Mouse (Mus musculus): ENCODE results near the gene Dpp8. TPM values are rescaled to one million over a fixed set of nuclear protein-coding genes. Genes with fewer than 3 reads are reported as not detected.

Gene Dpp8
- total and polyA plus RNA-seq, 3 experiments: 36.0 to 53.2 (median 39.9) TPM

DNA sequence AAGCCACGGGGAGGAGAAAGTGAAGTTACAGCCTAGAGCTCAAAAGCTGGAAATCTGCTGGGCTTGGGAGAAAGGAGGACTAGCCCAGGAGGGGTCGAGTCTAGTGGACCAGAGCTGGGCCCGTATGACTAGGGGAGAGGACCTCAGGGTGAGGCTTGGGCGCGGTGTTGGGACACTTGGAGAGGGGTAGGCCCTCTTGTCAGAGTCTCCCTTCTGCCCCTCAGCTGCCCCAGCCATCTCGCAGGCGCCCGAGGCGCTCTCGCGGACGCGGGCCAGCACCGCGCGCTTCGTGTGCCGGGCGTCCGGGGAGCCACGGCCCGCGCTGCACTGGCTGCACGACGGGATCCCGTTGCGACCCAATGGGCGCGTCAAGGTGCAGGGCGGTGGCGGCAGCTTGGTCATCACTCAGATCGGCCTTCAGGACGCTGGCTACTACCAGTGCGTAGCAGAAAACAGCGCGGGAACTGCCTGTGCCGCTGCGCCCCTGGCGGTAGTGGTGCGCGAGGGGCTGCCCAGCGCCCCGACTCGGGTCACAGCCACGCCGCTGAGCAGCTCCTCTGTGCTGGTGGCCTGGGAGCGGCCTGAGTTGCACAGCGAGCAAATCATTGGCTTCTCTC lies 91.4 kb downstream of the Dpp8 start:
- TF ChIP-seq KAT2A (IDR thresholded peaks at IDR 0.05; ENCODE audit: insufficient replicate concordance, low read length): no peak
- TF ChIP-seq PAX5 (IDR thresholded peaks at IDR 0.05; ENCODE audit: low read length): no peak
- no peak for TF ChIP-seq MAFK (IDR thresholded peaks at IDR 0.05; ENCODE audit: insufficient replicate concordance, low read length)
- no peak for TF ChIP-seq RAD21 (IDR thresholded peaks at IDR 0.05; ENCODE audit: low read depth, low read length)
- no peak for TF ChIP-seq TCF12 (IDR thresholded peaks at IDR 0.05; ENCODE audit: low read depth, low read length)
- no peak for TF ChIP-seq CHD1 (IDR thresholded peaks at IDR 0.05; ENCODE audit: low read depth, low read length)
- TF ChIP-seq MAZ (IDR thresholded peaks at IDR 0.05; ENCODE audit: low read depth, low read length): no peak
- no peak for TF ChIP-seq ZMIZ1 (IDR thresholded peaks at IDR 0.05; ENCODE audit: low read depth, low read length)
- no peak for TF ChIP-seq NELFE (IDR thresholded peaks at IDR 0.05; ENCODE audit: low read depth, low read length)
- TF ChIP-seq BHLHE40 (IDR thresholded peaks at IDR 0.05; ENCODE audit: low read depth, low read length): no peak
- TF ChIP-seq UBTF (IDR thresholded peaks at IDR 0.05; ENCODE audit: low read depth, low read length): no peak
- no peak for TF ChIP-seq JUN (IDR thresholded peaks at IDR 0.05; ENCODE audit: insufficient read depth, low read depth, low read length)
- TF ChIP-seq TBP (conservative IDR thresholded peaks at IDR 0.05; ENCODE audit: low read depth, low read length): no peak
- TF ChIP-seq HCFC1 (IDR thresholded peaks at IDR 0.05; ENCODE audit: low read depth, low read length): no peak
- TF ChIP-seq MYC (IDR thresholded peaks at IDR 0.05; ENCODE audit: low read depth, low read length): no peak
- TF ChIP-seq IRF4 (IDR thresholded peaks at IDR 0.05; ENCODE audit: low read depth, low read length): no peak
- TF ChIP-seq USF1 (IDR thresholded peaks at IDR 0.05; ENCODE audit: low read depth, low read length): no peak
- no peak for TF ChIP-seq CTCF (conservative IDR thresholded peaks at IDR 0.05 in 1 of 2, IDR thresholded peaks at IDR 0.05 in 1 of 2; ENCODE audit: low read depth in 2 of 2, low read length in 2 of 2)
- TF ChIP-seq ZC3H11A (IDR thresholded peaks at IDR 0.05; ENCODE audit: low read depth, low read length): no peak
- TF ChIP-seq ZNF384 (IDR thresholded peaks at IDR 0.05; ENCODE audit: low read depth, low read length): no peak
- Histone ChIP-seq H3K4me2 (ENCODE audit: insufficient read depth, low read depth, poor library complexity, severe bottlenecking) (no peak overlapping the region), H3K27ac (ENCODE audit: insufficient read depth, low read depth) (no peak overlapping the region), H3K36me3 (replicated peaks in 1 of 2; ENCODE audit: control insufficient read depth in 1 of 2, insufficient read depth in 1 of 2, low read length in 1 of 2) (no peaks in the 10 kb centered on the region), H3K4me1 (ENCODE audit: control insufficient read depth in 1 of 2, insufficient read depth in 2 of 2) (peaks cover 5 to 6% of the 10 kb centered on the region in 2 experiments), H3K79me2 (replicated peaks; ENCODE audit: control insufficient read depth, extremely low read depth, insufficient read depth, poor library complexity, severe bottlenecking) (no peaks in the 10 kb centered on the region), H3K27me3 (replicated peaks) (peaks cover 25% of the 10 kb centered on the region), H3K4me3 (replicated peaks in 1 of 3; ENCODE audit: low read depth in 2 of 3, low read length in 2 of 3, poor library complexity in 1 of 3) (no peak overlapping the region), H3K9me3 (replicated peaks; ENCODE audit: low read length) (no peaks in the 10 kb centered on the region), H3K9ac (ENCODE audit: insufficient read depth, low read depth) (no peak overlapping the region)
- no peak for DNase-seq (ENCODE audit: extremely low read depth)
- dilution Hi-C loops (cut with MboI; ENCODE audit: extremely low pct_ligation_motif_present, extremely low pct_unique_long_range_greater_than_20kb, low sequenced_read_pairs): no loop called here
- in situ Hi-C loops (cut with MboI; ENCODE audit: low pct_ligation_motif_present, low pct_unique_long_range_greater_than_20kb, low sequenced_read_pairs): no loop called here
